Mouse (Mus musculus) heart, embryonic 16.5 days (tissue): ENCODE results near the gene Kctd3. TPM values are rescaled to one million over a fixed set of nuclear protein-coding genes. Genes with fewer than 3 reads are reported as not detected.

ENCODE experiments used
- ATAC-seq: fragments of 200-750 bp; cut with Nextera tagmentation; replicated peaks from 2 replicates; pipeline ENCODE4 v1.8.0; 2017; ENCODE audit warnings: moderate number of reproducible peaks; ENCODE audit not compliant: insufficient read depth, low FRiP score; ENCODE audit errors: extremely low read depth
- H3K27ac ChIP-seq: fragments of 300-500 bp; sonication (generic); 2 replicates; pipeline ENCODE4 v1.5.1; 2014; ENCODE audit warnings: mild to moderate bottlenecking, low read length, control low read depth, moderate library complexity
- H3K27me3 ChIP-seq: fragments of 300-500 bp; sonication (generic); 2 replicates; pipeline ENCODE4 v1.6.1; 2014; ENCODE audit warnings: low read length, mixed read lengths; ENCODE audit not compliant: control insufficient read depth, insufficient read depth
- H3K36me3 ChIP-seq: fragments of 300-500 bp; sonication (generic); 2 replicates; pipeline ENCODE4 v1.6.1; 2014; ENCODE audit not compliant: control insufficient read depth, insufficient read depth
- H3K4me1 ChIP-seq: fragments of 300-500 bp; sonication (generic); 2 replicates; pipeline ENCODE4 v1.6.1; 2014; ENCODE audit warnings: low read length, mixed read lengths; ENCODE audit not compliant: control insufficient read depth, insufficient read depth
- H3K4me2 ChIP-seq: fragments of 300-500 bp; sonication (generic); 2 replicates; pipeline ENCODE4 v1.6.1; 2014; ENCODE audit warnings: low read depth, mild to moderate bottlenecking, control low read depth, low read length
- H3K4me3 ChIP-seq: fragments of 300-500 bp; sonication (generic); 2 replicates; pipeline ENCODE4 v1.5.1; 2014; ENCODE audit warnings: mild to moderate bottlenecking, control low read depth, low read length
- H3K9ac ChIP-seq: fragments of 300-500 bp; sonication (generic); 2 replicates; pipeline ENCODE4 v1.6.1; 2014; ENCODE audit warnings: low read length, control low read depth
- H3K9me3 ChIP-seq: fragments of 300-500 bp; sonication (generic); replicated peaks from 2 replicates; pipeline ENCODE4 v1.6.1; 2016; ENCODE audit warnings: low read length; ENCODE audit not compliant: control insufficient read depth
- WGBS: fragments of 180-500 bp; shearing (Covaris S2); extraction: QIAGEN DNeasy Blood & Tissue Kit; methylation state at CpG from one replicate; pipeline ENCODE4 v1.1.7; 2014; 5-methylcytosine and 5-hydroxymethylcytosine counted together
- polyA plus RNA-seq: library from polyadenylated mRNA; unstranded; fragments of >200 nt; fragmentation: Nextera tagmentation; extraction: Ambion mirVana; gene quantifications from 2 replicates; pipeline ENCODE4 v1.2.1, GENCODE M21; 2015

The Kctd3 gene
- polyA plus RNA-seq, 1 experiment from 2014 or later = 19.1 TPM

DNA sequence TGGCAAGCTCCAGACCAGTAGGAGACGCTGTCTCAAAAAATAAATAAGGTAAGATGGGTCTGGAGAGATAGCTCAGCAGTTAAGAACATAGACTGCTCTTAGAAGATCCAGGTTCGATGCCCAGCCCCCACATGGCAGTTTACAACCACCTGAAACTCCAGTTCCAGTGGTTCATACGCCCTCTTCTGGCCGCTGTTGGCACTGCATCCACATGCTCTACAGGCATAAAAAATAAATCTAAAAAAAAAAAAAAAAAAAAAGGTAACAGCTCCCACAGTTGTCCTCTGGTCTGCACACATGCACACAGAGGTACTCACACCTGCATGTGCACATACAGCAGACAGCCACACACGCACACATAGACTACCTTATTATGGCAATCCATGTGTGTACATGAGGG lies 59.8 kb downstream of the Kctd3 start:
- H3K27me3 ChIP-seq = no peaks in the 10 kb centered on the region
- no peaks in the 10 kb centered on the region for H3K4me1 ChIP-seq
- no peak for ATAC-seq
- no peak overlapping the region for H3K4me2 ChIP-seq
- no peak overlapping the region for H3K4me3 ChIP-seq
- no peak overlapping the region for H3K9ac ChIP-seq
- no peaks in the 10 kb centered on the region for H3K36me3 ChIP-seq
- H3K27ac ChIP-seq = no peak overlapping the region
- WGBS = 53% methylated on average over 5 of the region's 5 CpGs
- no peaks in the 10 kb centered on the region for H3K9me3 ChIP-seq

DNA sequence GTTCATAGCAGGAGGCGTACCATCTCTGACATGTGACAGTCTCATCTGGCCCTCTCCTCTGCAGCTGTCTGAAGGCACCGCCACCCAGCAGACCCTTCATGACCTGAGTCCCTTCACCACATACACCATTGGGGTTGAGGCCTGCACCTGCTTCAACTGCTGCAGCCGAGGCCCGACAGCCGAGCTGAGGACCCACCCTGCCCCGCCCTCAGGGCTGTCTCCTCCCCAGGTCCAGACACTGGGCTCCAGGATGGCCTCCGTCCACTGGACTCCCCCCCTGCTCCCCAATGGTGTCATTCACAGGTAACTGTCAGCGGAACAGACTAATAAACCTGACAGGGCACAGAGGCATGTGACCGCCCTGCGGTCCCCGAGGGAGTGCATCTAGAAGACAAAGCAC lies 60.8 kb downstream of the Kctd3 start:
- Histone ChIP-seq H3K9me3 (no peaks in the 10 kb centered on the region), H3K27me3 (no peaks in the 10 kb centered on the region), H3K27ac (no peak overlapping the region), H3K9ac (no peak overlapping the region), H3K4me2 (no peak overlapping the region), H3K4me1 (no peaks in the 10 kb centered on the region), H3K4me3 (no peak overlapping the region), H3K36me3 (no peaks in the 10 kb centered on the region)
- ATAC-seq = no peak
- 89% methylated on average over 11 of the region's 11 CpGs for WGBS

DNA sequence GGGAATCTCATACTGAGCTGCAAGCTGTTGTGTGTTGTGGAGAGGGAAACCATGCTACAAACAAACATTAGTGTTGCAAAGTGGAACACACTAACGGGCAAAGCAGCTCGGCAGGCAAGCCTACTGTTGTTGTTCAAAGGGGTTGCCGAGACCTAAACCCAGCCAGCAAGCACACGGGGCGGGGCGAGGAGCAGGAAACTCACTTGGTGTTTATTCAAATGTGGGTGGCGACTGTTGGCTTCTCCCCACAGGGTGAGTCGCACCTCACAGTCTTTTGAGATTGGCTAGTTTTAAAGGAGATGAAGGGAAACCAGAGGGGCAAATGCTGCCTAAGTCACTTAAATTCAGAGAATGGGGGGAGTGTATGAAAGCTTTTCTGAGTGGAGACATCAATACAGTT lies 62.3 kb downstream of the Kctd3 start:
- Histone ChIP-seq H3K4me2 (no peak overlapping the region), H3K36me3 (no peaks in the 10 kb centered on the region), H3K27me3 (no peaks in the 10 kb centered on the region), H3K4me1 (no peaks in the 10 kb centered on the region), H3K27ac (no peak overlapping the region), H3K9ac (no peak overlapping the region), H3K9me3 (no peaks in the 10 kb centered on the region), H3K4me3 (no peak overlapping the region)
- ATAC-seq = no peak
- WGBS = 22% methylated on average over 8 of the region's 8 CpGs

DNA sequence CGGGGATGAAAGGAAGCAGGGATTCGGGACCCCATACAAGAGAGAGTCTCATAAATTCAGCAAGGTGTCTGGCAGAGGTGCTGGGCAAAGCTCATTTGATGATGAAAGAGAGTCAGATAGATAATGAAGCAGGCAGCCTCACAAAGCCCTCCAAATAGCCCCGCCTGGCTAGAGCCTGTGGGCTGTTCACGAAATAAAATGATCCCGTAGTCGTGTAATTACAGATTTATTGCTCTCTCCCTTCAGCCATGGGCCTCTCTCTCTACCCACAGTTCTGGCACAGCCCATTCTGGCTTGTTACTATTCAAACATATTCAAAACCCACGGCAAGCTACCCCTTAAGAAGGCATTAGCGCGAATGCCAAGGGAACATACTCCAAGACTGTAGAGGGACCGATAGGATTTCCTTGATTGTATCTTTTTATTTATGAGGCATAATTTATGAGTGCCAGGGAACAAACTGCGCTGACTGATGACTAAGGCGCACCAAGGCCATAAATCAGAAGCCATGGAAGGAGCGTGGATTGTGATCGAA lies 70.3 kb downstream of the Kctd3 start:
- Histone ChIP-seq H3K27ac (no peak overlapping the region), H3K27me3 (no peaks in the 10 kb centered on the region), H3K9me3 (no peaks in the 10 kb centered on the region), H3K4me1 (no peaks in the 10 kb centered on the region), H3K9ac (no peak overlapping the region), H3K36me3 (no peaks in the 10 kb centered on the region), H3K4me3 (no peak overlapping the region), H3K4me2 (no peak overlapping the region)
- ATAC-seq = no peak
- WGBS = 89% methylated on average over 14 of the region's 14 CpGs
